Mouse (Mus musculus) lung, postnatal 0 days (tissue): Measurements from ENCODE around the gene Tspan18. TPM values are rescaled to one million over a fixed set of nuclear protein-coding genes. Genes with fewer than 3 reads are reported as not detected.
A peak's percentile ranks its signal among the peaks of the same experiment; 100 is the strongest.

Source experiments
- ATAC-seq: fragments of 200-750 bp; cut with Nextera tagmentation; 2 replicates; pipeline ENCODE4 v1.8.0; 2017; ENCODE audit warnings: moderate library complexity
- DNase-seq: peaks from one replicate; pipeline ENCODE4 v3.0.0-alpha.2; 2016; ENCODE audit warnings: low spot score
- H3K27ac ChIP-seq: fragments of 300-500 bp; sonication (generic); 2 replicates; pipeline ENCODE4 v1.5.1; 2014; ENCODE audit warnings: antibody characterized with exemption, mild to moderate bottlenecking, low read length, mixed read lengths
- H3K27me3 ChIP-seq: fragments of 300-500 bp; sonication (generic); replicated peaks from 2 replicates; pipeline ENCODE4 v1.6.1; 2014; ENCODE audit warnings: low read length, mixed read lengths; ENCODE audit not compliant: insufficient read depth
- H3K36me3 ChIP-seq: fragments of 300-500 bp; sonication (generic); 2 replicates; pipeline ENCODE4 v1.6.1; 2014; ENCODE audit warnings: low read length, mixed read lengths; ENCODE audit not compliant: insufficient read depth
- H3K4me1 ChIP-seq: fragments of 300-500 bp; sonication (generic); 2 replicates; pipeline ENCODE4 v1.6.1; 2014; ENCODE audit warnings: antibody characterized with exemption, low read depth, low read length, mixed read lengths; ENCODE audit not compliant: insufficient read depth
- H3K4me2 ChIP-seq: fragments of 300-500 bp; sonication (generic); replicated peaks from 2 replicates; pipeline ENCODE4 v1.6.1; 2014; ENCODE audit warnings: low read depth, mild to moderate bottlenecking, low read length, moderate library complexity, mixed read lengths
- H3K4me3 ChIP-seq: fragments of 300-500 bp; sonication (generic); 2 replicates; pipeline ENCODE4 v1.5.1; 2014; ENCODE audit warnings: low read depth, low read length
- H3K9ac ChIP-seq: fragments of 300-500 bp; sonication (generic); replicated peaks from 2 replicates; pipeline ENCODE4 v1.6.1; 2014; ENCODE audit warnings: low read depth, mild to moderate bottlenecking
- H3K9me3 ChIP-seq: fragments of 300-500 bp; sonication (generic); 2 replicates; pipeline ENCODE4 v1.6.1; 2016; ENCODE audit warnings: low read length, mixed read lengths
- CTCF ChIP-seq: IDR thresholded peaks from 2 replicates; pipeline ENCODE4 v1.5.1; 2016; ENCODE audit warnings: antibody characterized with exemption, mild to moderate bottlenecking
- EP300 ChIP-seq: IDR thresholded peaks from 2 replicates; pipeline ENCODE4 v1.6.1; 2016; ENCODE audit warnings: antibody characterized with exemption, mild to moderate bottlenecking, control low read depth
- WGBS: fragments of 180-500 bp; shearing (Covaris S2); extraction: QIAGEN DNeasy Blood & Tissue Kit; methylation state at CpG from one replicate; pipeline ENCODE4 v1.1.7; 2014; 5-methylcytosine and 5-hydroxymethylcytosine counted together
- polyA plus RNA-seq: library from polyadenylated mRNA; unstranded; fragments of >200 nt; fragmentation: Nextera tagmentation; extraction: Ambion mirVana; gene quantifications from 2 replicates; pipeline ENCODE4 v1.2.1, GENCODE M21; 2015

Gene Tspan18
- polyA plus RNA-seq, 1 experiment from 2014 or later, result 36.4 TPM

DNA sequence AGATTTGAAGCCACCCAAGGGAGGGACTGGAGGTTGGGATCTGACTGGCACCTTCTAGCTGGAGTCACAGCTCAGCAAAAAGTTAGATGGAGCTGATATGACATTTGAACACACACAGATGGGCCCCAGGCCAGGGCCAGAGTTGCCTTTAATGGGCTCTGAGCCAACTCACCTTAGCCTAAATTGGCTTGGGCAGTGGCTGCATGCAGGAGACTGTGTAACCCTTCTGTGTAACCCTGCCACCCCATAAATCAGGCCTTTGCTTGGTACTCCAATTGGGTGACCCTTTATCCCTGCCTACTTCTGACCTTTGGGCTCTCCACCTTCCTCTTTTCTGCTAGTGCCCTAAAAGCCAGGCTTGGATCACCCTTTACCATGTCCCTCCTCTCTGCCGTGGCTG lies 97.2 kb downstream of the Tspan18 start:
- H3K4me1 ChIP-seq, result no peaks in the 10 kb centered on the region

DNA sequence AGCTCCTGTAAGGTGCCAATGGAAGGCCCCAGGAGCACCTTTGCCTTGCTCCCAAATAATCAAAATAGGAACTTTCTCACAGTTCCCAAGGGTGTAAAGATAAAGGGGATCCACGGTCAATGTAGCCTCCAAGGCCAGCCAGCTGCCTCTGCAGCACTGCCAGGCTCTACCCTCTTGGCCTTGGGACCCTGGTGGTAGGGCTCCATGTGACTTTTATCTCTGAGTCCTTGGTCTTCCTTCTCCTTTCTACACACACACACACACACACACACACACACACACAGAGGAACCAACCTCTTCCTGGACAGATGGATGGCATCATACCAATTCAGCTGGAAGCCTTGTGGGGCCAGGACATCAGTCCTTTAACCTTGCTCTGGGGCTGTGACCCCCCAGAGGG lies 102.2 kb downstream of the Tspan18 start:
- no peak overlapping the region for H3K4me2 ChIP-seq
- DNase-seq (no peak), ATAC-seq (no peak)
- WGBS, result 57% methylated on average over 1 of the region's 1 CpGs
- no peaks in the 10 kb centered on the region for H3K36me3 ChIP-seq
- no peak overlapping the region for H3K4me3 ChIP-seq
- H3K4me1 ChIP-seq, result no peaks in the 10 kb centered on the region
- TF ChIP-seq CTCF (no peak), EP300 (no peak)
- H3K27me3 ChIP-seq, result no peaks in the 10 kb centered on the region
- H3K27ac ChIP-seq, result no peak overlapping the region
- no peak overlapping the region for H3K9ac ChIP-seq
- H3K9me3 ChIP-seq, result no peaks in the 10 kb centered on the region

More for the DNA sequence above, 97.2 kb downstream of the Tspan18 start:
- H3K4me3 ChIP-seq, result no peak overlapping the region
- H3K9ac ChIP-seq, result no peak overlapping the region
- DNase-seq, result no peak
- H3K9me3 ChIP-seq, result no peaks in the 10 kb centered on the region
- 62% methylated on average over 1 of the region's 1 CpGs for WGBS
- H3K36me3 ChIP-seq, result no peaks in the 10 kb centered on the region
- no peak overlapping the region for H3K27ac ChIP-seq
- no peak overlapping the region for H3K4me2 ChIP-seq
- H3K27me3 ChIP-seq, result no peaks in the 10 kb centered on the region
- TF ChIP-seq CTCF (no peak), EP300 (no peak)
- no peak for ATAC-seq

DNA sequence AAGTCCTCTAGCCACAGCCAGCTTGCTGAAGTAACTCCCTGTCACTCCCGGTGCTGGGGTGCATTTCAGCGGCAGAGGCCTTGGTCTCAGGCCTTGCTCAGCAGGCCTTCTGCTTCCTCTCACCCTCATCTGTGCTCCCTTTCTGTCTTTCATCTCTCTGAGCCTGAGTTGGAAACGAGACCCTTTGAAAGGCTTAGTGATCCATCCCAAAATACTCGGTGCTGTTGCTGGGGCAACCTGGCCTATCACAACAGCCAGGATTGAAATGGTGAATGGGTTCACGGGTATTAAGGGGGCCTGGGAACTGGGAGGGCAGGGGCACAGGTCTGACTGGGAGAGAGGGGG lies 105.9 kb downstream of the Tspan18 start:
- ATAC-seq, result no peak
- WGBS, result 44% methylated on average over 5 of the region's 5 CpGs
- H3K4me1 ChIP-seq, result no peaks in the 10 kb centered on the region

DNA sequence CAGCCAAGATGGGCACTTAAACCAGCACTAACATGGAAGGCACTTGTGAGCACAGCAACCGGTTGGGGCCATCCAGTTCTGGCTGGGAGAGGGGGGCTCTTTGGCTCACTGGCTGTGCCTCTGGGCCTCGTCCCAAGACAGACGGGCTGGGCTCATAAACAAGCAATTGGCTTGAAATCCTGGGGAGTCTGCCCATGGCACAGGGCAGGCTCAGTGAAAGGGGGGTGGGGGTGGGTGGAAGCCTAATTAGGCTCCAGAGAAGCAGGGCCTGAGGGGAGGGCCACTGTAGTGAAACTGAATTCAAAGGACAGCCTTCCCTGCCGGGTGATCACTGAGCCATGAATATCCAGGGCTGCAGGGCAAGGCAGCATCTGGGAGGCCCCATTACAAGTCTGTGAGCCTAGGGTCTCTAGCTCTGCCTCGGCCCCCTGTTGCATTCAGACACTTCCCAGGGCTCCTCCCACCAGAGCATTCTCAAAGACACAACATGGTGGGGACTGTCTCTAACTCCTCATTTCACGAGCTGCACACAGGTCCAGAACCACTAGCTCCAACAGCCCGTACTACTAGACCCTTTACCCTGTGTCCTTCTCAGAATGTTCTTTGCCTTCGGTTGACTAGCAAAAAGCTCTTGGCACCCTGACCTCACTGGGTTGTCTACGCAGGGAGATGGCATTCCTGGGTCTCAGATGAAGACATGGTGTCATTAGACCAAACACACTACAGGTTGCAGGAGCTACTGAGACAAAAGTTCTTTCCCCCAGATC lies 106.4 kb downstream of the Tspan18 start:
- Histone ChIP-seq H3K9me3 (no peaks in the 10 kb centered on the region), H3K4me3 (no peak overlapping the region), H3K27me3 (no peaks in the 10 kb centered on the region), H3K27ac (no peak overlapping the region), H3K9ac (no peak overlapping the region), H3K4me2 (no peak overlapping the region), H3K4me1 (no peaks in the 10 kb centered on the region), H3K36me3 (no peaks in the 10 kb centered on the region)
- DNase-seq (no peak), ATAC-seq (peak; percentile 20)
- 48% methylated on average over 9 of the region's 9 CpGs for WGBS
- TF ChIP-seq CTCF (no peak), EP300 (no peak)

More for the DNA sequence above, 105.9 kb downstream of the Tspan18 start:
- Histone ChIP-seq H3K4me2 (no peak overlapping the region), H3K36me3 (no peaks in the 10 kb centered on the region), H3K27me3 (no peaks in the 10 kb centered on the region), H3K27ac (no peak overlapping the region), H3K4me3 (no peak overlapping the region), H3K9ac (no peak overlapping the region), H3K9me3 (no peaks in the 10 kb centered on the region)
- TF ChIP-seq EP300 (no peak), CTCF (no peak)
- no peak for DNase-seq

DNA sequence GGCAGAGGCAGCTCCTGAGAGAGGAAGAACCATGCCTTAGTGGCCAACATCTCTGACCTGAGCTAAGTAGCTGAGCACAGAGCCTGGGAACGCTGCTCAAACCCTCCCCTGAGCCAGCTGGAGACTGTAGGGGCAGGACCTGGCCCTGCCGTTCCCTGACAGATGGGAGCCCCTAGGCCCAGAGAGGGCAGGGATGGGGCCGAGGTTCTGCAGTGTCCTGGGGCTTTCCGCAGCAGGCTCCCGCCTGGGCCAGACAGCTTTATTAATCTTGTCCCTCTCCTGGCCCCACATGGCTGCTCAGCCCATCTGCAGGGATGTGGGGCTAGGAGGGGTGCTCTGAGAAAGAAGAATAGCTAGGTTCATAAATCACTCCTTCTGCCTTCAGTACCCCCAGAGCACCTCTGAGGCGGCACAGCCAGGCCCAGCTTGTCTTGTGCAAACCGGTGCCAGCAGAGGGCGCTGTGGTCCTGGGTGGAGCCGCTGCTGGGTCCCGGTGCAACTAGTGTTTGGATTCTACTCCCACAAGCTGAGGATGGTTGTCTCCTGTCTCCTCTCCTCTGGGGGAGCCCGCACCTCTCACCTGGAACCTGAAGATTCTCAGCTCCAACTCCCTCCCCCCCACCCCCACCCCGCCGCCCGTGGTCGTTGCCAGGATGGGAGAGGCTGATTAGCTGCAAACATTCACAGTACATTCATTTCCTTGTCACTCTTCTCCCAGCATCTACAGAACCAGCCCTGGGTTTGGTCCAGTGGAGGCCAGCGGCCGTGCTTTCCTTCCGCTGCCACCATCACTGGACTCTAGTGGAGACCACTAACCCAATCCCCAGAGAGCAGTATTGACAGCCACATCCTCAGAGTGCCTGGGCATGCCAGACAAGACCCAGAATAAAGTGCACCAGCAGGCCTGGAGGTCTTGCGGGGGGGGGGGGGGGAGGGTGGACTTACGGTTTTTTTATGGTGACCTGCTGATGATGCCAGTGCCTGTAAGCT lies 107.4 kb downstream of the Tspan18 start:
- DNase-seq (peak; percentile 82), ATAC-seq (peak; percentile 78)
- no peak overlapping the region for H3K27ac ChIP-seq
- TF ChIP-seq EP300 (no peak), CTCF (peak; percentile 93)
- no peaks in the 10 kb centered on the region for H3K27me3 ChIP-seq
- 0 out of 2 replicates have a peak overlapping the region, but pooled peaks have one; percentile 8 for H3K4me2 ChIP-seq
- H3K4me3 ChIP-seq, result no peak overlapping the region
- no peaks in the 10 kb centered on the region for H3K9me3 ChIP-seq
- no peaks in the 10 kb centered on the region for H3K4me1 ChIP-seq
- no peak overlapping the region for H3K9ac ChIP-seq
- 16% methylated on average over 20 of the region's 20 CpGs for WGBS
- H3K36me3 ChIP-seq, result no peaks in the 10 kb centered on the region

DNA sequence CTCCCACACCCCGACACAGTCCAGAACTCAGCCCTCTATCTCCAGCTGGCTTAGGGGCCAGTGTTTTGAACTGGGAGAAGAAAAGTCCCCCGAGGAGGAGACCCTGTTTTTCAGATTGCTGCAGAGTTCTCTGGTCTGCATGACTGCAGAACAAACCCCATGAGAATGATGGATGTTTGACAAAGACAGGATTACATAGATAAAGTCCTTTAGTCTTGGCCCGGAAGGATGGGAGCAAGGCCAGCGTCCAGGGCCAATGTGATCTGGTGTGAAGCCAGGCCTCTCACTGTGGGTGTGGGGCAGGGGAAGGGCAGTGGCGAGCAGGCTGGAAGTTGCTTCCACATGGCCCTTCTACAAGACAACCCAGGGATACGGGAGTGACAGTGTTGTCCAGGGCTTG lies 110.8 kb downstream of the Tspan18 start:
- DNase-seq (no peak), ATAC-seq (no peak)
- H3K36me3 ChIP-seq, result no peaks in the 10 kb centered on the region
- no peak overlapping the region for H3K4me2 ChIP-seq
- no peak for TF ChIP-seq EP300
- no peak for TF ChIP-seq CTCF
- no peak overlapping the region for H3K27ac ChIP-seq
- no peaks in the 10 kb centered on the region for H3K4me1 ChIP-seq
- H3K9ac ChIP-seq, result no peak overlapping the region
- 30% methylated on average over 6 of the region's 6 CpGs for WGBS
- H3K9me3 ChIP-seq, result no peaks in the 10 kb centered on the region
- H3K4me3 ChIP-seq, result no peak overlapping the region
- H3K27me3 ChIP-seq, result no peaks in the 10 kb centered on the region
